Mouse (Mus musculus) midbrain, postnatal 0 days (tissue): ENCODE measurements around the gene Pbx4. TPM values are rescaled to one million over a fixed set of nuclear protein-coding genes. Genes with fewer than 3 reads are reported as not detected.

Source experiments
- ATAC-seq: fragments of 200-750 bp; cut with Nextera tagmentation; 2 replicates; pipeline ENCODE4 v1.8.0; 2017; ENCODE audit warnings: moderate number of reproducible peaks, mild to moderate bottlenecking, moderate TSS enrichment, moderate library complexity; ENCODE audit not compliant: low FRiP score
- DNase-seq: peaks from one replicate; pipeline ENCODE4 v3.0.0-alpha.2; 2015; ENCODE audit warnings: low spot score
- H3K27ac ChIP-seq: fragments of 300-500 bp; sonication (generic); 2 replicates; pipeline ENCODE4 v1.5.1; 2014; ENCODE audit warnings: low read depth, mild to moderate bottlenecking, low read length, mixed read lengths
- H3K27me3 ChIP-seq: fragments of 300-500 bp; sonication (generic); 2 replicates; pipeline ENCODE4 v1.6.1; 2014; ENCODE audit warnings: low read length, control low read depth, mixed read lengths; ENCODE audit not compliant: insufficient read depth
- H3K36me3 ChIP-seq: fragments of 300-500 bp; sonication (generic); 2 replicates; pipeline ENCODE4 v1.6.1; 2014; ENCODE audit warnings: low read length, control low read depth, mixed read lengths; ENCODE audit not compliant: insufficient read depth
- H3K4me1 ChIP-seq: fragments of 300-500 bp; sonication (generic); 2 replicates; pipeline ENCODE4 v1.6.1; 2014; ENCODE audit warnings: mild to moderate bottlenecking, control low read depth, antibody characterized with exemption, low read length, mixed read lengths; ENCODE audit not compliant: insufficient read depth
- H3K4me2 ChIP-seq: fragments of 300-500 bp; sonication (generic); 2 replicates; pipeline ENCODE4 v1.6.1; 2014; ENCODE audit warnings: low read depth, mild to moderate bottlenecking, low read length, mixed read lengths; ENCODE audit not compliant: poor library complexity, severe bottlenecking
- H3K4me3 ChIP-seq: fragments of 300-500 bp; sonication (generic); 2 replicates; pipeline ENCODE4 v1.5.1; 2014; ENCODE audit warnings: low read depth, mild to moderate bottlenecking, low read length, moderate library complexity
- H3K9ac ChIP-seq: fragments of 300-500 bp; sonication (generic); replicated peaks from 2 replicates; pipeline ENCODE4 v1.6.1; 2014; ENCODE audit warnings: mild to moderate bottlenecking, low read length, moderate library complexity, mixed read lengths; ENCODE audit not compliant: poor library complexity, severe bottlenecking
- H3K9me3 ChIP-seq: fragments of 300-500 bp; sonication (generic); 2 replicates; pipeline ENCODE4 v1.6.1; 2016; ENCODE audit warnings: low read length, control low read depth
- CTCF ChIP-seq: IDR thresholded peaks from 2 replicates; pipeline ENCODE4 v1.5.1; 2016; ENCODE audit warnings: antibody characterized with exemption, mild to moderate bottlenecking
- WGBS: fragments of 180-500 bp; shearing (Covaris S2); extraction: QIAGEN DNeasy Blood & Tissue Kit; methylation state at CpG from one replicate; pipeline ENCODE4 v1.1.7; 2014; 5-methylcytosine and 5-hydroxymethylcytosine counted together
- polyA plus RNA-seq: library from polyadenylated mRNA; unstranded; fragments of >200 nt; fragmentation: Nextera tagmentation; extraction: Ambion mirVana; gene quantifications from 2 replicates; pipeline ENCODE4 v1.2.1, GENCODE M21; 2015
- total RNA-seq: library from RNA; depleted of rRNA; stranded (reverse); fragments of >200 nt; gene quantifications from 2 replicates; pipeline ENCODE4 v1.2.3, GENCODE M21; 2014

The Pbx4 gene
- total and polyA plus RNA-seq, 2 experiments from 2014 or later, result 43.9 to 98.8 TPM

GRCm38 (mm10) chr8:69853869-69854268 lies 21.6 kb downstream of the Pbx4 start:
- Histone ChIP-seq H3K4me3 (no peak overlapping the region), H3K9me3 (no peaks in the 10 kb centered on the region), H3K27me3 (no peaks in the 10 kb centered on the region), H3K36me3 (0 out of 2 replicates have a peak, but pooled peaks cover 2% of the 10 kb centered on the region), H3K4me2 (no peak overlapping the region), H3K27ac (no peak overlapping the region), H3K4me1 (no peaks in the 10 kb centered on the region), H3K9ac (no peak overlapping the region)
- ATAC-seq, result no peak
- WGBS, result 94% methylated on average over 10 of the region's 10 CpGs
- no peak for DNase-seq
- TF ChIP-seq CTCF, result peak; percentile 1; the same call in 1 of the 2 replicates

- Histone ChIP-seq H3K36me3 (peaks cover 9% of the 10 kb centered on the region; the same call in 1 of the 2 replicates), H3K4me2 (no peak overlapping the region), H3K9me3 (no peaks in the 10 kb centered on the region), H3K4me1 (no peaks in the 10 kb centered on the region), H3K4me3 (no peak overlapping the region), H3K27me3 (no peaks in the 10 kb centered on the region), H3K9ac (no peak overlapping the region), H3K27ac (no peak overlapping the region)
- DNase-seq, result no peak
- TF ChIP-seq CTCF, result peak; percentile 33; the same call in 1 of the 2 replicates
- ATAC-seq, result no peak
- 46% methylated on average over 4 of the region's 4 CpGs for WGBS
Observed at GRCm38 (mm10) chr8:69860807-69861206, 28.5 kb downstream of the Pbx4 start.

GRCm38 (mm10) chr8:69861251-69861650 lies 29.0 kb downstream of the Pbx4 start:
- WGBS, result 77% methylated on average over 2 of the region's 2 CpGs
- Histone ChIP-seq H3K27me3 (no peaks in the 10 kb centered on the region), H3K9me3 (no peaks in the 10 kb centered on the region), H3K4me3 (no peak overlapping the region), H3K9ac (no peak overlapping the region), H3K27ac (no peak overlapping the region), H3K4me2 (no peak overlapping the region), H3K4me1 (no peaks in the 10 kb centered on the region), H3K36me3 (peaks cover 9% of the 10 kb centered on the region; the same call in 1 of the 2 replicates)
- no peak for DNase-seq
- no peak for ATAC-seq
- no peak for TF ChIP-seq CTCF

- no peaks in the 10 kb centered on the region for H3K4me1 ChIP-seq
- no peaks in the 10 kb centered on the region for H3K9me3 ChIP-seq
- ATAC-seq, result 0 out of 2 replicates have a peak, but pooled peaks have one; percentile 55
- no peak for TF ChIP-seq CTCF
- no peak for DNase-seq
- H3K36me3 ChIP-seq, result peaks cover 9% of the 10 kb centered on the region; the same call in 1 of the 2 replicates
- 87% methylated on average over 5 of the region's 5 CpGs for WGBS
- H3K27me3 ChIP-seq, result no peaks in the 10 kb centered on the region
- H3K4me3 ChIP-seq, result no peak overlapping the region
- H3K27ac ChIP-seq, result no peak overlapping the region
- no peak overlapping the region for H3K4me2 ChIP-seq
- no peak overlapping the region for H3K9ac ChIP-seq
Observed at GRCm38 (mm10) chr8:69863387-69864020, 31.2 kb downstream of the Pbx4 start.

GRCm38 (mm10) chr8:69864180-69864579 lies 31.9 kb downstream of the Pbx4 start:
- TF ChIP-seq CTCF, result no peak
- no peak overlapping the region for H3K9ac ChIP-seq
- no peaks in the 10 kb centered on the region for H3K9me3 ChIP-seq
- no peak overlapping the region for H3K4me3 ChIP-seq
- DNase-seq (no peak), ATAC-seq (no peak)
- H3K36me3 ChIP-seq, result peaks cover 9% of the 10 kb centered on the region; the same call in 1 of the 2 replicates
- WGBS, result 82% methylated on average over 5 of the region's 5 CpGs
- H3K4me2 ChIP-seq, result no peak overlapping the region
- H3K4me1 ChIP-seq, result no peaks in the 10 kb centered on the region
- no peak overlapping the region for H3K27ac ChIP-seq
- no peaks in the 10 kb centered on the region for H3K27me3 ChIP-seq

GRCm38 (mm10) chr8:69867696-69868326 lies 35.5 kb downstream of the Pbx4 start:
- H3K27me3 ChIP-seq, result no peaks in the 10 kb centered on the region
- no peak for TF ChIP-seq CTCF
- no peaks in the 10 kb centered on the region for H3K4me1 ChIP-seq
- no peaks in the 10 kb centered on the region for H3K9me3 ChIP-seq
- DNase-seq (no peak), ATAC-seq (no peak)
- no peak overlapping the region for H3K4me3 ChIP-seq
- WGBS, result 87% methylated on average over 5 of the region's 5 CpGs
- 0 out of 2 replicates have a peak, but pooled peaks cover 23% of the 10 kb centered on the region for H3K36me3 ChIP-seq
- no peak overlapping the region for H3K27ac ChIP-seq
- H3K4me2 ChIP-seq, result no peak overlapping the region
- H3K9ac ChIP-seq, result no peak overlapping the region
